Mouse (Mus musculus) gastrocnemius, postnatal 14 days (tissue): ENCODE results near the gene Acot10. TPM values are rescaled to one million over a fixed set of nuclear protein-coding genes. Genes with fewer than 3 reads are reported as not detected.
"Not testable (repeated sequence)": the region's sequence is repeated elsewhere in the genome, so short reads cannot be mapped to it uniquely, and the experiment has no call there.

Source experiments
- DNase-seq: peaks from one replicate; pipeline ENCODE4 v3.0.0; 2021; ENCODE audit warnings: mixed read lengths
- intact Hi-C: fragments of 180-260 bp; cut with DNase I; formaldehyde crosslinking; loops from one replicate; pipeline ENCODE4 v1.15.1; 2025; ENCODE audit warnings: low total_unique reads
- long read RNA-seq, 2 experiments: library from polyadenylated mRNA; stranded (forward); transcript quantifications; one replicate each; pipeline ENCODE4 v2.0.0; 2021
- total RNA-seq, 2 experiments: library from RNA; stranded (reverse); gene quantifications; 2 replicates each; pipeline ENCODE4 v1.2.3; 2021

Acot10 gene
- not detected for total RNA-seq
- long read RNA-seq, experiment 1, result 0 reads
- long read RNA-seq, experiment 2, result 0 reads

DNA sequence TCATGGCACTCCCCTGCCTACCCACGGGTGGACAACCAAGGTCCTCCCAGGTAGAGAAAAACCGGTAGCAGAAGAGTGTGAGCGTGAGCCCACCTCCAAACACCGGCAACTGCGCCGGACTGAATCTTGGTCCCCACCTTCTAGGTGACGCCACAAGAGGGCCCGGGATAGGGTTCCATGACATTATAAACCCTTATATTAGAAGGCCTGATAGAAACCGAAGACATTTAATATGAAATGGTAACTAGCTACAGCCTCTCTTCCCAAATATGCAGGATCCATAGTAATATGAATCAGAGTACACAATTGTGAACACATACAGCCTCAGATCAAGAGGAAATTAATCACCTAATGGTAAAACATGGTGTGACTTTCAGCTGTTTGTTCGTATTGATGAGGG, at the start of gene Acot10:
TSS of gene Acot10 (minus strand) at position 101 of the 400 bp plus-strand sequence.
- no peak for DNase-seq
- intact Hi-C loops, result no loop called here

DNA sequence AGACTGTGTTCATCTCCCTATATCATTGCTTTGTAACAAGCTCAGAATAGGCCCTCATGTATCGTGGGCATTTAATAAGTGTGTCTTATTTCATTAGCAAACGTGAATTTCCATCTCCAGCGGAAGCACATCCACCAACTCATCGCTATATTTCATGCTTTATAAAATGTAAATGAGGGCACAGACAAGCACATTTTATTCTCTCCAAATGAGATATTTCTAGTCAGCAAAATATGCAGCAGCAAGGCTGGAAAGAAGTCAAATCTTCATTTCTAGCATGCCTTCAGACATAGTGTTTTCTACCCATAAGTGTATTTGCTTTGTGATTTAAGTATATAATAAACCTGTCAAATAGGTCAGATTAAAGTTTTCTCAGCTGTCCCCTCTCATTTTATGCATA, 45.3 kb upstream of the Acot10 start:
- DNase-seq, result no peak
- intact Hi-C loops, result no loop called here

DNA sequence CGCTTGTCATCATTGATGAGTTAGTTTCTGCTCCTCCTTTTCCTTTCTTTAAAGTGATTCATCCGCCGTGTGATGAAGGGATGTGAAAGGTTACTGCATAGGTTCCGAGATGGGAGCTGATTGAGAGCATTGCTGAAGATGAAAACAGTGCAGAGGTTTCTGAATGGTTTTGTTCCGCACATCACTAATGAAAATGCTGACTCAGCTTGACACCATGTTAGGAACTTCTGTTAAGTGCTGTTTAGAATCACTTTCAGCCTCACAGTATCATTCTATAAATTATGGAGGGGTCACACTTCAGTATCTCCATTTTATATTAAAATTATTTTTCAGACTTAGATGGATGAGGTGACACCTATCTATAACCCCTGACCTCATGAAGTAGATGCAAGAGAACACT, 29.7 kb upstream of the Acot10 start:
- no peak for DNase-seq
- intact Hi-C loops, result no loop called here

DNA sequence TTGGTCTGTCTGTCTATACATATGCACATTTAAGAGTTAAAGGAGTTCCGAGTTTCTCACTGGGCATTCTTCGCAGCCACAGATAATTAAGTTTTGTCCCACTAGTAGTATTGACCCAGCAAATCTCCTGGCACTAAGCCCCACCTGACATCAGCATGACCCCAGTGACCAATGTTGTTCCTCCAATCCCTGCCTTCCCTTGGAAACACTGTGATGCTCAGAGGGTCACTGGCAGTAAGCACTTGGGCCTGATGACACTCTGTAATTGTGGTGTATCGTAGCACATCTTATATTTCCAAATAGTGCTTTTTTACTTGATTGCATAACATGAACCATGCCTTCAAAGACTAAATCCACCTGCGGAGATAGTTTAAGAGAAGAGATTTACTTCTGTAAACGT, 17.6 kb upstream of the Acot10 start:
- DNase-seq, result no peak
- intact Hi-C loops, result no loop called here

- intact Hi-C loops, result no loop called here
- DNase-seq, result no peak
Observed at GRCm38 (mm10) chr15:20682719-20683118, 16.2 kb upstream of the Acot10 start.

DNA sequence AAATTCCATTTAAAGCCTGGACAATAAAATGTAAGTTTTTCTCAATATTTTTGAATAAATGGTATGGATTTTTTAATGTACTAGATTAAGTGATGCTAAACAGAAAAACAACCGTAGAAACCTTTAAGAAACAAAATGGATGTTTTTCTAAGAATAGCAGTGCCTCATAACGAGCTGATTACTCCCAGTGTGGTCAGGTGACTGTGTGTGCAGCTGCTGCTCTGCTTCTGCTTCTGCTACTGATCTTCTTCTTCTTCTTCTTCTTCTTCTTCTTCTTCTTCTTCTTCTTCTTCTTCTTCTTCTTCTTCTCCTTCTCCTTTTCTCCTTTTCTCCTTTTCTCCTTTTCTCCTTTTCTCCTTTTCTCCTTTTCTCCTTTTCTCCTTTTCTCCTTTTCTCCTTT, 3.0 kb upstream of the Acot10 start:
- intact Hi-C loops, DNase-seq: not testable (repeated sequence)

DNA sequence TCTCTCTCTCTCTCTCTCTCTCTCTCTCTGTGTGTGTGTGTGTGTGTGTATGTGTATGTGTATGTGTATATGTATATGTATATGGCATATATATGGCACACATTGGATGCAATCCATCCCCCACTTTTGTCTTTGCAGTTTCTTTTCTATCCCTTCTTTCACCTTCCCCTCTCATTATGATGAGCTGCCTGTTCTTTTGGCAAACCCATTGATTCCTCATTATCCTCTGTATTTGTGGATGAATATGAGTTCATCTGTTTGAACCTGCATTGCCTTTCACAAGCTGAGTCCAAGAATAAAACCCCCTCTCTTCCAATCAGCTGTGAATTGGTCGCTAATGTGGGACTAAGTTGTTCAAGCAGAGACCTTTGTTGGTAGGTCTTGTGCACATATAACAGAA, 1.4 kb upstream of the Acot10 start:
- intact Hi-C loops, result no loop called here
- DNase-seq, result no peak

DNA sequence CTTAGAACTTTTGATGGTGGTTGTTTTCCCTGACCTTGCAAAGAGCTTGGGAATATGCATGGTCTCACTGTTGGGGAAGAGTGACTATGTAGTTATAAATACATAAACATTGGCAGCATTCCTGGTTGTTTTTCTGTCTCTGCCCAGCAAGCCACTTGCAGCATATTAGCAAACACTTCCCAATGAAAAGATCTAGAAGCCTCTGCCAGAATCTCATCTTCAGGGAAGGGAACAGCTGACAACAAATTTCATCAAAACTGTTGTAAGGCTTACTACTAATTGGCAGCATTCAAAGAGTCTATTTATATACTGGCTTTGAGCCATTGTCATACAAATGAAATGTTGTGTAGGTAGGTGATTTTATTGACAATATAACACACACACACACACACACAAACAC, 800 bp upstream of the Acot10 start:
- intact Hi-C loops, result no loop called here
- no peak for DNase-seq

- no peak for DNase-seq
- intact Hi-C loops, result no loop called here
Observed at GRCm38 (mm10) chr15:20660221-20660620, 6.3 kb downstream of the Acot10 start.

DNA sequence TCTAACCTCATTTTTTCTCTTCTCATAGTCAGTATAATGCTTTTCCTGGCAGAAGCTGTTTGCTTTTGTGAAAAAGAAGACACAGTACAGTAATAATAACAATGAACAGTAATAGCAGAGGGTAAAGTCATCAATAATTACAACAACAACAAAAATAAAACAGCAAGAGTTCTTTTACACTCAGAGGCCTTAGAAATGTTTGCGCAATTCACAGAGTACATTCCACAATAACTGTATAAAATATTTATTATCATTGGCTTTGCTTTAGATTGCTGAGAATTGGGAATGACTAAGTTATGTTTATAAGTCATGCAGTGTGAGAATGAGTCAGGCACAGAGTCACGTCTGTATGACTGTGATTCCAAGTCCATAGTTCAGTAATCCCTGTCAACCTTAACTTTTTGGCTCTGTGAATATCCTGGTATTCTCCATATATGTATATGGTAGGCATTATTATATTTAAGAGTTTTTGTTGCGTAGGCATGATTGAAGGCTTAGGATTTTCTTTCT, 23.6 kb downstream of the Acot10 start:
- intact Hi-C loops, result no loop called here
- no peak for DNase-seq

GRCm38 (mm10) chr15:20639155-20639554, 27.4 kb downstream of the Acot10 start:
- no peak for DNase-seq
- intact Hi-C loops, result no loop called here

DNA sequence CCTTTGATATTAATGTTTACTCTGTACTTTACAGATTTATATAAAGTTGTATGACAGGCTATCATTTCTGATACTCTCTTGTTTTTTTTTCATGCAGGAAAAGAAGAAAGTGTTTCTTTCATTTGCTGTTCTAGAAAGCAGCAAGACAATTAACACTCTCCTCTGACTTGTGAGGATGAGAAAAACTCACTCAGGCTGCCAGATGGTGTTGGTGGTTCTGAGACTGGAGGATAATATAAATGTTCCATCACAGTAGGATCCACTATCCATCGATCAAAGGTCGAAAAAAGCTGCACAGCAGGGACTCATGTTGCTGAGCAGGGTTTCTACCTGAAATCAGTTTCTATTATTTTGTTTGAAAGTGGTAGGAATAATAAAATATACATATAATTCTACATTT, 32.0 kb downstream of the Acot10 start:
- intact Hi-C loops, result no loop called here
- DNase-seq, result no peak

Other genes with a start within 250 kb of the Acot10 start
- not detected for gene Cdh12, start 217.5 kb downstream of the Acot10 start, total RNA-seq